Mouse (Mus musculus) spleen, adult 2 months (tissue): ENCODE results near the gene Aatk.

Experiments used
- CTCF ChIP-seq: fragments of 200-500 bp; IDR thresholded peaks from 2 replicates; pipeline ENCODE4 v1.5.1; 2011; ENCODE audit warnings: mild to moderate bottlenecking, inconsistent platforms; ENCODE audit not compliant: insufficient read depth, insufficient read length, insufficient replicate concordance; ENCODE audit errors: extremely low read depth
- POLR2A ChIP-seq: fragments of 200-500 bp; IDR thresholded peaks from 2 replicates; pipeline ENCODE4 v1.6.1; 2011; ENCODE audit warnings: low read depth, low read length, inconsistent platforms

DNA sequence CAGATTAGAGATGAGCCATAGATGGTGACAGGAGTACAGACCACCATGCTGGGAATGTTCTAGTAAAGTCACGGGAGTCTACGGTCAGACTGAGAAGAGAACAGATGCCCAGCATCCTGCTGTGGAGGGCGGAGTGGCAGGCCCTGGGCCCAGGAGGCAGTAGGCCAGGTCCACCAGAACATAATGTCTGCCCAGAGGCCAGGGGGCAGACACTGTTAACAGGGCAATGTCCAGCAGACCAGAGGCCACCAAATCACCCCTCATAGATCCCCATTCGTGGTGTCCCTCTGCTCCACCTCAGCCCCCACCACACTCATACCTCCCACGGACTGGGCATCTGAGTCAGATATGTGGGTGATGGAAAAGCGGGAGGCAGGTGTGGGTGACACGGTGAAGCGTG is 38.0 kb downstream of the Aatk start:
- TF ChIP-seq POLR2A (no peak), CTCF (no peak)
